Mouse (Mus musculus) central nervous system, embryonic 11.5 days (tissue): ENCODE data around the gene Gpt2. TPM values are rescaled to one million over a fixed set of nuclear protein-coding genes. Genes with fewer than 3 reads are reported as not detected.

Experiments used
- polyA plus RNA-seq: library from polyadenylated mRNA; depleted of rRNA; stranded (reverse); fragments of >200 nt; gene quantifications from 2 replicates; pipeline ENCODE4 v1.2.3, GENCODE M21; 2012; rRNA removed

Gene Gpt2
- 20.5 and 24.3 TPM in 2 replicates for polyA plus RNA-seq

DNA sequence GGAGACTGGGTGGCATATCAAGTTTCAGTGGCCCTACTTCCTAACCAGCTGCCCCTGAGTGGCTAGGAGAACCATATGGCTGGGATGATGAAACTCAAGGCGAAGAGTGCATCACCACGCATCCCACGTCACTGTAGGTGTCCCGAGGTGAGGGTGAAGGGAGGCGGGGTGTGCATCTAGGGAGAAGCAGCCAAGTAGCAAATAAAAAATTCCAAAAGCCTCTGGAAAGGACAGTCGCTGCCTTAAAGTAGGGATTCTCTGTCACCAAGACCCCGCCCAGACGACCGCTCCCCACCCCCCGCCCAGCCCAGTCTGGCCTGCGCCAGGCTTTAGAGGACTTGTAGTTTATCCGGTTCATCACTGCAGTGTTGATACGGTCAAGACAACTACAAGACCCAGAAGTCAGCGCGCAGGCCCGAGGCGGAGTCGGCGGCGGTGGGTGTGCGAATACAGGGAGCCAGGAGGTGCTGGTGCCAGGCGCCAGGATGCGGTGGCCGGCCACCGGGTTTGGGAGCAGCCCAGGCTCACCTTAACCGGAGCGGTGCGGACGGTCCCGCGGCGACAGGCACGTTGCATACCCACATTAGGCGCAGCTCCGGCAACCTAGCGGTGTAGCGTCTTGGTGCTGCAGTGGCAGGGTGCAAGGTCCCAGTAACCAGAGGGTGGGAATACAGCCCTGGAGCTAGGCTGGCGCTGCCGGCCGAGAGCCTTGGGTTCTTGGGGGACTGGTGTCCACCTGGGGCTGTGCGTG lies at the start of gene Gpt2:
Gpt2 (plus strand) TSS at position 452 of the 751 bp plus-strand sequence.

DNA sequence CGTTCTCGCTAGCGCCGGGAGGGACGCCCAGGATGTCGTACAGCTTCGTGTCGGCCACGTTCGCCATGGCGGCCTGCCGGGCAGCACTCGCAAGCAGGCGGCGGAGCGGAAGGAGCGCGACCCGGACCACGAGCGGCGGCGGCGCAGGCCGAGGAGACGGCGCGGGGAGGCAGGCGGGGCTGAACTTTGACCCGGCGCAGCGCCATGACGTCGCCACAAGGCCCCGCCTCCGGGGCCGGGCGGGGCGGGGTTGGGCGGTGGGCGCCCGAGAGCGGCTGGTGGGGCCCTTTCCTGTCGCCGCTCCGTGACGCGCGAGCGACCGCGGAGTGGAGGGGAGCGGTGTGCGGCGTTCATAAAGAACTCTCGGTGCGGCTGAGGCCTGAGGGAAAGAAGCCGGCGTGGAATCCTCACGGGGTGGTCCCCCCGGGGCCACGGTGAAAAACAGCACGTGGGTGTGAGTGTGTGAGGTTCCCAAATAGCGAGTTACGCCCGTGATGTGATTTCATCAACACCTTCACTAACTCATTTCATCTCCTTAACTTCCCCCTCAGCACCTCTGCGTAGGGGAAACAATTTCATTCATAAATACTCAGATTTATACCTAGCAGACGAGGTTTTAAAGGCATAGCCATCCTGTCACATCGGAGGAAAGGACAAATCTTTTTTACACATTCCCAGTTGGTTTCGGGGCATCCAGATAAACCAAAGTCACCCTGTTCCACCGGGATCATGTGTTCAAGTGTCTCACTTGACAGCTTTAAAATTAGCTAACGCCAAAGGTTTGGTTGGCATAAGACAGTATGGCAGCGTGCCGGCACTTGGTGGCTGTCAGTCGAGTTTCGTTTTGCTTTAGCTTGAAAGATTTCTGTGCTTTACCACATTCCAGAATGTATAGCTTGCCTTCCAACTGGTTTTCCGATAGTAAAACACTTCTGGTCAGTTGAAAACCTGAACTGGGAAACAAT lies 63.1 kb downstream of the Gpt2 start, which contains the start of gene Dnaja2:
Dnaja2 (minus strand) TSS at position 164 of the 965 bp plus-strand sequence.

Other genes starting within 250 kb of the Gpt2 start
- 112 and 144 TPM in 2 replicates for gene Orc6, start 192.9 kb upstream of the Gpt2 start, polyA plus RNA-seq
- gene Vps35, start 192.8 kb upstream of the Gpt2 start, polyA plus RNA-seq, result 67.6 and 88.3 TPM in 2 replicates
- gene Mylk3, start 106.2 kb upstream of the Gpt2 start, polyA plus RNA-seq, result 3.8 and 5.8 TPM in 2 replicates
- gene 4921524J17Rik, start 59.7 kb upstream of the Gpt2 start, polyA plus RNA-seq, result 23.3 and 24.1 TPM in 2 replicates
- 98.0 and 126 TPM in 2 replicates for gene Dnaja2, start 62.8 kb downstream of the Gpt2 start, polyA plus RNA-seq
- gene Neto2, start 208.3 kb downstream of the Gpt2 start, polyA plus RNA-seq, result 13.3 and 19.4 TPM in 2 replicates